Mouse (Mus musculus) liver, embryonic 14 days (tissue): ENCODE data around the gene Zfp949. TPM values are rescaled to one million over a fixed set of nuclear protein-coding genes. Genes with fewer than 3 reads are reported as not detected.

Experiments
- polyA plus RNA-seq: library from polyadenylated mRNA; depleted of rRNA; stranded (reverse); fragments of >200 nt; gene quantifications from 2 replicates; pipeline ENCODE4 v1.2.3, GENCODE M21; 2012; rRNA removed

Gene Zfp949
- 4.0 and 4.4 TPM in 2 replicates for polyA plus RNA-seq

GRCm38 (mm10) chr9:88547851-88548613 is at the start of gene Zfp949:
TSS of gene Zfp949 (plus strand) at chr9:88548020.

GRCm38 (mm10) chr9:88580591-88580990 is 32.8 kb downstream of the Zfp949 start, which contains the start of gene Trim43a:
TSS of gene Trim43a (plus strand) at chr9:88580891.

Other genes starting within 250 kb of the Zfp949 start
- gene Nt5e, start 220.8 kb upstream of the Zfp949 start, polyA plus RNA-seq: 4.2 and 5.5 TPM in 2 replicates
- 9.0 and 10.0 TPM in 2 replicates for gene Snx14, start 109.1 kb upstream of the Zfp949 start, polyA plus RNA-seq
- 0.29 TPM in 1 of 2 replicates, not detected in the other for gene Gm20537, start 91.4 kb upstream of the Zfp949 start, polyA plus RNA-seq
- 16.6 and 30.1 TPM in 2 replicates for gene Syncrip, start 65.4 kb upstream of the Zfp949 start, polyA plus RNA-seq
- gene Trim43a, start 32.9 kb downstream of the Zfp949 start, polyA plus RNA-seq: 0.05 and 0.08 TPM in 2 replicates
- gene Mthfsl, start 172.3 kb downstream of the Zfp949 start, polyA plus RNA-seq: 16.9 and 17.9 TPM in 2 replicates
- 0.17 and 0.25 TPM in 2 replicates for gene Bcl2a1d, start 183.9 kb downstream of the Zfp949 start, polyA plus RNA-seq